Mouse (Mus musculus) skeletal muscle tissue, adult 2 months (tissue): ENCODE data around the gene Mepe.

Experiments used
- DNase-seq: peaks from one replicate; pipeline ENCODE4 v3.0.0-alpha.2; 2012; ENCODE audit warnings: low read depth, low spot score

Gene Mepe

DNA sequence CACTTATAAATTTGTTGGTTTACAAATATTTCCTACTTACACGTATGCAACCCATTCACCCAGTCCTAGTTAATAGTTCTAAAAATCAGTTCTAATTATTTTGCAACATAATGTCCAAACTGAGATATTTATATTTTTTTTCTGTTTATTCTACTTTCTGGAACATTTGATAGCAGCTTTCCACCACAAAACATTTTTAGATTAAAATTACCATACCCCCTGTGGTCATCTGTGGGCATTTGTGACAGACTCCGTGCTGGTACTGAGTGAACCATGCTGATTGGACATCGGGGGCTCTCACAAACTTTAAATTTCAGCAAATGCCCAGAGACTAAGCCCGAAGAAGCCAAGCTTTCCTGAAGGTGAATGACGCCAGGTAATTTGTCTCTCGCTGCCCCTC lies at the start of gene Mepe:
Gene Mepe (plus strand): TSS at position 301 of the 400 bp plus-strand sequence.
- no peak for DNase-seq

DNA sequence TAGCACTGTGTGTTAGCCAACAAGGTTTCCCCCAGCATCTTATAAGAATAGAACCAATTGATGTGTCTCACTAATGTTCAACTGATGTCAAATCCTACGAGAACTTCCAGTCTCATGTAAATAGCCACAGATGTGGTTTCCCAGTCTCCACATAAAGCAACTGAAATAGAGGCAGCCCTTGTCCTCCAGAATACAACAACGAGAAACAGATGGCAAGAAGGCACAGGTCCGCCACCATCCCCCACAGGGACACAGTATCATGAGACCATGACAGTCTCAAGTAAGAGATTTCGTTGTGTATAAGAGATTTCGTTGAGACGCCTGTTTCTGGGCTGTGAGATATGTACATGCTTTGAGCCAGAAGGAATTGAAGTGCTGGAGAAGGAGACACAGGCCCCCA lies 30.9 kb upstream of the Mepe start:
- no peak for DNase-seq

DNA sequence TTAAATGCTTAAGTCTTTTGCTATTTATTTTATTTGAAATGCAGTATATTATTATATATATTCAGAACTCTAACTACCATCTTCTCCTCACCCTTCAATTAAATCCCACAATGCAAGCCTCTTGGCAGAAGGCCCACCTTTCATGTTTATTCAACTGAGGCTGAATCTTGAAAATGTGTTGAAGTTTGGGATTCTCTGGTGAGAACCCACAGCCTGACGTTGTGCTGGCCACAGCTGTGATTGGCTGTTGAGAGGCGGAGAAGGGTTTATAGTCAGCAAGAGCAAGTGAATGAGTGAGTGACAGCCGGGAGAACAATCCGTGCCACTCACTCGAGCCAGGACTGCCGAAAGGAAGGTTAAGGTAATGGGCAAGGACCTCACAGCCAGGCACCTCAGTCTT lies 26.1 kb upstream of the Mepe start, which contains the start of gene Ibsp:
Gene Ibsp (plus strand): TSS at position 178 of the 400 bp plus-strand sequence.
- DNase-seq = no peak

DNA sequence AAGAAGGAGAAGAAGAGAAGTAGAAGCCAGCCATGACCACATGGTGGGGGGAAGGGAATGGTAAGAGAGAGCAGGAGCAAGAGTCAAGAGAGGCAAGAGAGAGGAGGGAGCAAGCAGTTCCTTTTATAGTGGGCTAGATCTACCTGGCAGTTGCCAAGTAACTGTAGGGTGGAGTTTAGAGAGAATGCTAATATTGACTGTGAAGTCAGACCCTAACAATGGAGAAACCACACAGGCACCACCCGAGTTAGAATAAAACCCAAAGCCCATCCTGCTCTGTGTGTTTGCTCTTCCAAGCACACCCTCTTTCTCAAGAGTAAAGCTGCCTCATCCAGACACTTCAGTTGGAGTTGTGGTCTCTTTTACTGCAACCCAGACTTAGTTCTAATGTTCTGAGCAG lies 11.1 kb upstream of the Mepe start:
- DNase-seq = no peak

DNA sequence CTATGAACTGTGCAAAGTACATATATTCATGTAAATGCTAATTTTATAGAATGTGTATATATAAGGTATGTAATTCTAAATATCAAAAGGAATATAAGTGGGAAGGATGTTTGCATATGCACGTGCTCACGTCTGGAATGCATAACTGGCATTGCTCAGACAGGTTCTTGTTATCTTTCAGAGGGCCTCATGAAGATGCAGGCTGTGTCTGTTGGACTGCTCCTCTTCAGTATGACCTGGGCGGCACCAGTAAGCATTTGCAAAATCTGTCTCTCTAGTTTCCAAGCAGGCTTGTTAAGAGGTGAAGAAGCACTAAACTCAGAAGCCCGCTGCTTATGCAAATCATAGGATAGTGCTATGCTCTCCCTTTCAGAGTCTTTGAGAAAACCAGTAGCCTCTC lies 1.8 kb downstream of the Mepe start:
- no peak for DNase-seq

DNA sequence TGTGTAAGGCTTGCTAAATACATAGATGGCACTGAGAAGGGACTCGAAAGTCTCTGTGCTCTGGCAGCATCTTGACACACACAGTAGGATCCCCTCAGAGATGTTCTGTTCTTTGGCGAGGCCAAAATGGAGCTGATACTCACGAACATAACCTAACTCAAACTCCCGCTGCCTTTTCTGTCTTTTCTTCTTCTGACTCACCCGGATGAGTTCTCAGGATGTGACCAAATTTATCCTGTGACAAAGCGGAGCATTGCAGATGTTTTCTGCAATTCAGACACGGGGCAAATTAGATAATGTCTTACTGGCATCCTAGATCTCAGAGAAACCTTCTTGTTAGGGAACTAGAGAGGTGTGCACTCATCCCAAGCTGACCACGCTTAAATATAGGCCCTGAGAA lies 2.3 kb downstream of the Mepe start:
- DNase-seq = no peak

DNA sequence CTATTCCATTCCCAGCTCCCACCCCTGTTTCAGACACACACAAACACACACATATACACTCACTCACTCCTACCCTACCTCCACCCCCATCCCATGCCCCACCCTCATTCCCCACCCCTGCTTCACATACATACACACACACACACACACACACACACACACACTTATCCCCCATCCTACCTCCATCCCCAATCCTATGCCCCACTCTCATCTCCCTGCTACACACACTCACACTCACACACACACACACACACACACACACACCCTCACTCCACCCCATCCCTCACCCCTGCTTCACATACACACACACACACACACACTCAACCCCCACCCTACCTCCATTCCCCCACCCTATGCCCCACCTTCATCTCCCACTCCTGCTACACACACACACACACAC lies 2.7 kb downstream of the Mepe start:
- DNase-seq = no peak

DNA sequence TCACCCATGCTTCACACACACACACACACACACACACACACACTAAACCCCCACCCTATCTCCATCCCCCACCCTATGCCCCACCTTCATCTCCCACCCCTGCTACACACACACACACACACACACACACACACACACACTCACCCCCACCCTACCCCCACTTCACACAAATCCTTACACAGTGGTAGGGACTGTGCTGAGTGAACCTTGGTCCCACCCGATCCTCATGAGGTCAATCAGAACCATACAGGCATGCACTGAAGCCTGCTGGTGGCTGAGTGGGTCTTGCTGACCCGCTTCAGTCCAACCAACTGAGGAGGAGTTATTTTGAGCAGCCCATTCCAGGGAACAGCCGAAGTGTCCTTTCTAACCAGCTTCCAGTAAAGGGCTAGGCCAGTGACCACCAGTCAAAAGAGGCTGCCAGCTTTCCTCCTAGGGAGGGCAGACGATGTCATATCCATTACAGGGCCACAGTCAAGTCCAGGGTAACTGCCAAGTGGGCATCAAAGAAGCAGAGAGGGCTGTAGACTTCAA lies 3.3 kb downstream of the Mepe start:
- no peak for DNase-seq

DNA sequence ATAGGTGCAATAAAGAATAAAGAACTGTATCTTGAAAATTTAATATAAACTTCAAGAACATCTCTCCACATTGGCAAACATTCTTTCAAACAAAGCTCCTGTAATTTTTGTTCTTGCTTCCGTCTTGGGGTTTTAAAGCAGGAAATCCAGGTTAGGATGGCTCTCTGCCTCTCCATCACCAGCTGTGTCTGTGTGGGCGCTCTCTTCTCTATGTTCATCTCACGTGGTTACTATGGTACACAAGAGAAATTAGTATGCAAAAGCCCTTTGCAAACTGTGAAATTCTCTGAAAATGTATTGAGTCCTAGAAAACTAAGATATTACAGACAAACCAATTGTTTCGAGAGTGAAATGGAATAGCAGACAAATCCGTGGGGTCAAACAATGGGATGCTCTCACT lies 4.3 kb downstream of the Mepe start:
- DNase-seq = no peak

DNA sequence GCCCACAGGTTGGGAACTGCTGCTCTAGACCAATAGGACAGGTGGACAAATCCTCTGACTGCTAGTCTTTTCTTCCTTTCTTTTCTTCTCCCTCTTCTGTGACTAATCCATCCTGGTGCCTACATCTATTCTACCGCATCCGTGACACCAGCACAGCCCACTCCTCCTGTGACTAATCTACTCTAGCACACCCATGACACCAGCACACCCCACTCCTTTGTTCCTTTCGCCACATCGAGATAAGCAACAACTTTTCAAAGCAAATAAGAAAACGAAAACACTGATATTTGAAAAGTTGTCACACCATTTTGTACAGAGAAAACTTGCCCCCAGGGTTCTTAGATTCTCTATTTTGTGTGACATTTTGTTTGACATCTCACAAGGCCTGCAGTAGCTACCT lies 5.0 kb downstream of the Mepe start:
- no peak for DNase-seq

DNA sequence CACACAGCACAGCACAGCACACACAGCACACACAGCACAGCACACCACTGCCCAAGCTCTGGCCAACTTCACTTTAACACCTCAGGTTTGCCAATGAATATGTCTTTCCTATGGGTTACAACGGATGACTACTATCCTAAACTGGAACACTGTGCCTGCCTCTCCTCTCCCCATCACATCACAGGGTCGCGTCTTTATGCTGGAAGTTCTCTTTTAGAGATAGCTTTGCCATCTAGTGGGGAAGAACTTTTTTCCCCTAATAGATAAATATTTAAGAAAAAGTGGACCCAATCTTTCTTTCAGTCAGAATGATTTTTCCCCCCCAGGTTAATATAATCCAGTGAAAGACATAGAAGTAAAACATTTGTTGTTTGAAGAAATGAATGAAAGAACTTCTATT lies 7.2 kb downstream of the Mepe start:
- no peak for DNase-seq

DNA sequence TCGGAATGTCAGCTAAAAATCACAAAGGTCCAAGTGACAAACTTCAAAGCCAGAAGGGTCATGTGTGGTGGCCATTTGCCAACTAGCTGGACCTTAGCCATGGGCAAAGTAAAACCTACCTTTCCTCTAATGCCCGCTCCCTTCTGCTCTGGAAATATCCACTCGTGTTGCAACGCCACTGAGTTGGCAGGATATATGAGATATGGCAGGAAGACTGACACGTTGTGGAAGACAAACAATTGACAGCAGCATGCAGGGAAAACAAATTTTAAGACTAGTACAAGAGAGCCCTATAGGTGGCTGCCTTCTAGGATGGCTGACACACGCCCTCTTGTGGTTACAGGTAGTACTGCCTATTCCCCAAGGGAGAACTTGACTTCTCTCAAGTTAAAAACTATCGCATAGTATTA lies 8.1 kb downstream of the Mepe start:
- DNase-seq = peak; percentile 36

DNA sequence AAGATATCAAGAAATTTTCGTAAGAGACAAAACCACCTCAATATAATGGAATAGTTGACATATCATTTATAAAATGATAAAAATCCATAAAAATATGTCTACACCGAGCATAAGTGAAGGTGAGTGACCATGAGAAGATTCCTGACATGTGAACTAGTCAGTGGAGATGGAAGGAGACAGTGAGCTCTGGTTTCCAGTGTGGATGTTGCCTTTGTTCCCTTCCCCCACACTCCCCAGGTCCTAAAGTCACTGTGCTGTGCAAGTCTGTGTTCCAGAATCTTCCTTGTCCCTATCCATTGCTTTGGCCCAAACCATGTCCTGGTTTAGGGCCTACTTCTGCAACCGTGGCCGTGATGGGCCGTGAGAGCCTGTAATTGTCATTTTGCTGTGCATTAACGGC lies 8.5 kb downstream of the Mepe start:
- no peak for DNase-seq

DNA sequence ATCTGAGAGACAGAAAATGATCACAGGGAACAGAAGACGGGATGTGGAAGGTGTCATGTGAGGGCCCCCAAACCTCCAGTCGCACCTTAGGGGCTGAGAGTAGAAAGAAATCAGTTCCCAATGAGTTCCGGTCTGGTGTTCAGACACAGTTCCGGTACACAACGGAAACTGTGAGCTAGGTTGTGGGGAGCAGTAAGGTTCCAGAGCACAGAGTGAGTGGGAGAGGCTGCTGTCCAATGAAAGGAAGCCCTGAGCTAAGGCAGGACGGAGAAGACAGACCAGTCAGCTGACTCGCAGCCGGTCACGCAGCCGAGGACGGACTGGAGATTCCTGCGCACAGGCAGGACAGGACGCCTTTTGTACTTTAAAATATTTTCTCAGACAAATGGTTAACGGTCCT lies 9.4 kb downstream of the Mepe start:
- no peak for DNase-seq

DNA sequence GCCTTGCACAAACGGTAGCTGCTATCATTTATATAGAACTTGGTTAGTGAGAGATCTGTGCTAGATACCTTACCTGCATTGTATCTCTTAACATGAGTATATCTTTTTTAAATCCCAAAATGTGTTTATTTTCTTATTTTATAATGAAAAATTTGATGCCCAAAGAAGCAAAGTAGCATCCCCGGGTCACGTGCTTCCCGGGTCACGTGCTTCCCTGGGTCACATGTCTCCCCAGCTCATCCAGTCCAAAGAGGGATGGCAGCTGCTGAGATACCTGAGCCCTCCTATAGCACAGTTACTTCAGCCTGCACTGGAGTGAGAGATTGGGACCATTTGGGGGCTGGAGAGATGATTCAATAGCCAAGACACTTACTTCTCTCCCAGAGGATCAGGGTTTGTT lies 10.8 kb downstream of the Mepe start:
- DNase-seq = no peak

DNA sequence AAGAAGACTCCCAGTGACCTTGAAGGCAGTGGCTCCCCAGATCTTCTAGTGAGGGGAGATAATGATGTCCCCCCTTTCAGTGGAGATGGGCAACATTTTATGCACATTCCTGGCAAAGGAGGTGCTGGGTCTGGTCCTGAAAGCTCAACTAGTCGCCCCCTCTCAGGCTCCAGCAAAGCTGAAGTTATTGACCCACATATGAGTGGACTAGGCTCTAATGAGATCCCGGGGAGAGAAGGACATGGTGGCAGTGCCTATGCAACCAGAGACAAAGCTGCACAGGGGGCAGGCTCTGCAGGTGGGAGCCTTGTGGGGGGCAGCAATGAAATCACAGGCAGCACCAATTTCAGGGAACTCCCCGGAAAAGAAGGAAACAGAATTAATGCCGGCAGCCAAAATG lies 12.4 kb downstream of the Mepe start:
- no peak for DNase-seq

DNA sequence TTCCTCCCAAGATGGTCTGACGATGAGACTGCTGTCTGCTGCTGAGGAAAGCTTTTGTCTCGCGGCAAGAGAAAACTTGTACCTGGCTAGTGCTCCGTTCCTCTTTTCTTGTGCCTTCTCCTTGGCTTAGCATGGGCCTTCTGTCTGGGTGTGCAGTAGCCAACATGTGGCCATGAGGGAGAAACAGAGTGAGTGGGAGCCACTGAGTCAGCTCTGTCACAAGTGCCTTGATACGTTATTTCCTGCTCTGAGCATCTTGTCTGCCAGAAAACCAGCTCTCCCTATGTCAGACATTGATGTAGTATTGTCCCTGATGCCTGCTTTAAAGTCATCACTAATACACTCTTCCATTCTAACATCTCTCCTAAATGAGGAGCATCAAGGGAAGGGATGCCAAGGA lies 13.9 kb downstream of the Mepe start:
- no peak for DNase-seq

DNA sequence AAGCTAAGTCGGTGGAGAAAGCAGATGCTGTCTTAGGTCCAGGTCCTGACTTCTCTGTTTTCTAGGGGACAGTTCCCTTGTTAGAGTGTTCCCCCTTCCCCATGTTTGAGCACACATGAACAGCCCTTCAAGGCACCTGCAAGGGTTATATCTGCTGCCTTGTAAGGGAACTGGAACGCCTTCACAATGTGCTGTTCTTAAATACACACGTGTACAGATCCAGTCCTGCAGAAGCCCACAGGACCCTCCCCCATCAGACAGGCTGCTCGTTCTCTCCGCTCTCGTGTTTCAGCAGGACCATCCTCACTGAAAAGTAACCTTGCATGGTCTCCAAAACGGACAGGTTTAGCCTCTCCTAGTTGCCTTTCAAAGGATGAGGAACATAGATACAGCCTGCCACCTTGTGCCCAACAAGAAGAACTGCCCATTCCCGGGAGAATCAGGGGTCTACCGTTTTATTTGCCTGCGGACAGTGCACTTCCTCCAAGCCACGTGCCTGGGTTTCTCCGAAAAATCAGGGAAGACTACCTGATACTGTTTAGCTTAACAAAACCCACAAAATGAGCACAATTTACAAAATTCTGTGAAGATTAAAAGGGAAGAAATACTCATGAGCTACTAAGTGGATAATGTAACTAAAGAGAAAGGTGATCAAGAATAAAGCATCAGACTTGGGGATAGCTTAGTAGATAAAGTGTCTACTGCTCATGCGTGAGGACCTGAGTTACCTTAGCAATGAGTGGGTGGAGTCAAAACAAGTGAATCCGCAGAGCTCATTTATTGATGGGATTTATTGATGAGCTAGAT lies 14.8 kb downstream of the Mepe start:
- DNase-seq = no peak

DNA sequence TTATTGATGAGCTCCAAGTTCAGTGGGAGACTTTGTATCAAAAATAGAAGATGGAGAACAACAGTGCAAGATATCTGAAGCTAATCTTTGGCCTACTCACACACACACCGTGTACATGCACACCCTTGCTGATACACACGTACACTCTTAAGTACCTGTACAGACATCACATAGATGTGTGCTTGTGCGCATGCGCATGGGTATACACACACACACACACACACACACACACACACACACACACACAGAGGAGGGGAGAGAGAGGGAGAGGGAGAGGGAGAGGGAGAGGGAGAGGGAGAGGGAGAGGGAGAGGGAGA lies 15.3 kb downstream of the Mepe start:
- DNase-seq = no peak

DNA sequence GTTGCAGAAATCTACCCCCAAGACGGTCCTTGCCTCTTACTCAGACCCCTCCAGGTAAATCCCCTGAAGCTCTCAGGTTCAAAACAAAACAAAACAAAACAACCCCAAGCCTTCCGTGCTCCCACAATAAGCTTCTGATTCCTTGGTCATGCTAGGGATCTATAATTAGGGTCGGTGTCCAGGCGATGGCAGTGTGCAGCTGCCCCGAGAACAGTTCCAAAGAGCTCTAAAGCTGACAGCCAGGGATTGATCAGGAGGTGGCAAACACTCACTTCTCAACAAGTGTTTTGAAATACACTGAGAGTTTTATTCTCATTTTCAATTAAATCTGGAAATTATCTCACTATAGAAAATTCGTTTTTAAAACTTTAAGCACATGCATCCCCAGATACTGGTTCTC lies 17.8 kb downstream of the Mepe start:
- DNase-seq = no peak

DNA sequence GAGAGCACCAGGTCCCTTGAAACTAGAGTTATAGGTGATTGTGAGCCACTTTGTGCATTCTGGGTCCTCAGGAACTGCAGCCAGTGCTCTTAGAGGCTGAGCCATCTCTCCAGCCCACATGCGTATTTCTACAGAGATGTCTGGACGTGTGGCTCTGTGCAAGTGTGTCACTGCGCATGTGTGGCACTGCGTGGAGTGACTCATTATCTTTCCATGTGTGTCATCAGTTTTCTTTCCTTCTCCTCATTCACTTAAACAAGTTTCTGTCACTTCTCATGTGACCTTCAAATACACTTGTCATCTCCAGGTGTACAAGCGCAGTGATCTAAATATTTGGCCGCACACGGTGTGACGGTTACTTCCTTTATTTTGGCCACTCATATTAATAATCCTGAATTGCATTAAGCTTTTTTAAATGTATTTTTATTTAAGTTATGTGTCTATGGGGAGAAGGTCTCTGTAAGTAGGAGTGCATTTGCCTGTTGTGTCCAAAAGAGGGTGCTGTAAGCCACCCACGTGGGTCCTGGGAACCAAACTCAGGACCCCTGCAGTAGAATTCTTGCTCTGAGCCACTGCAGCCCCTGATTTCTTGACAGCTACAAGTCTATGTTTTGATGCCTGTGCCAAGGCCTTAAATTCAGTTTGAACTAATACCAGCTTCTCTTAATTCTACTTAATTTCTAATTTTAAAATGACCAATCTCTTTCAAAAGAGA lies 19.6 kb downstream of the Mepe start:
- no peak for DNase-seq

DNA sequence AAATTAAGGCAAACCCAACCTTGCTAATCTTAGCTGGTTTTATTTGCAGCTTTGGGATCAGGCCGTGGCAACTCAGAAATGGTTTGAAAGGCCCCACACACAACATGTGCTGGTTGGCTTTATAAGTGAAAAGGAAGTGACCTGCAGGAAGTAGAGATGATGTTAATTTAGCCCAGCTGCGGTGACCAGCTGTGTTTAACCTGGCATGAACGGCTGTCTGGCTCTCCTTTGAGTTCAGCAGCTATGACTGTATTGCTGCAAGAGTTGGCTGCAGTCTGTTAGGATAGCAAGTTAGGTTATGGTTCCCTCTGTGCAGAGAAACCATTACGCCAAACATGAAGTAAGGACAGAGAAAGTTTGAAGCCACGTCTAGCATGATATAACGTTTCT lies 20.1 kb downstream of the Mepe start:
- DNase-seq = peak; percentile 47

DNA sequence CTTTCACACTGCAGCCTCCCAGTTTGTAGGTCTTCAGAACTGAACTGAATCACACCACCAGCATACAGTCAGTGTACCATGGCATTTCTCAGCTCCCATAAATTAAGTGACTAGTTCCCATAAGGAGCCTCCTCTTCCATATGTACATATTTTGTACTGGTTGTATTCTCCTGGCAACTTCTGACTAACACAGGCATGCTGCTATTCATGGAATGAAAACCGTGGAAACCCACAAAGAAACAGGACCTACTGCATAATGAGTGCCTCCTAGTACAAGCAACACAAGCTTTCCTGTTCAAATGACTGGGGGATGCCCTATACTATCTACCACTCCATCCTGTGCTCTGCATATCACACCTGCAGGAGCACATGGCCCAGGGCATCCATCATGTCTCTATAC lies 25.9 kb downstream of the Mepe start:
- DNase-seq = no peak
